Mouse (Mus musculus) hindlimb bud, embryonic 11.5 days (tissue): ENCODE results near the gene Lao1.
"Not testable (repeated sequence)": the region's sequence is repeated elsewhere in the genome, so short reads cannot be mapped to it uniquely, and the experiment has no call there.

Experiments
- DNase-seq: peaks from one replicate; pipeline ENCODE4 v3.0.0-alpha.2; 2012; ENCODE audit warnings: low read depth, low spot score; ENCODE audit errors: extremely low spot score

The Lao1 gene

DNA sequence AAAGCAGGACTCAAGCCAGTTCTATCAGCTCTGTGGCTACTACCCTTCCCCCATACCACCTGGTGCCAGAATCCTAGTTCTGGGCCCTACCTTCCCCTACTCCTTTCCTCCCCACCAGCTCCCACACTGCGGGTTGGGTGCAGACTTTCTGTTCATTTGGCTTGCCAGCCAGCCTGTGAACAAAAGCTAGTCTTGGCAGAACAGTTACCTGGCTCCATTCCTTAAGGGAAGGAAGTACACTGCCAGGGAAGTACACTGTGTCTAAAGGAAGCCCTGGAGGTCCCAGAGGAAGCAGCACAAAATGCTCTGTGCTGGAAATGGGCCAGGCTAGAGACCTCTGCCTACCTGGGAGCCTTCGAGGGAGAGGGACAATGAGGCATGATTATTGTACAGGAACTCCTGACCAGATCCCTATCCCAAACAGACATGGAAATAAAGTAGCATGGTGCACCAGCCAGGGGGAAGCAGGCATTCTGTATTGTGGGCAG is at the start of gene Lao1:
Gene Lao1, plus strand, starts transcription at position 438 of the 488 bp plus-strand sequence.
- no peak for DNase-seq

DNA sequence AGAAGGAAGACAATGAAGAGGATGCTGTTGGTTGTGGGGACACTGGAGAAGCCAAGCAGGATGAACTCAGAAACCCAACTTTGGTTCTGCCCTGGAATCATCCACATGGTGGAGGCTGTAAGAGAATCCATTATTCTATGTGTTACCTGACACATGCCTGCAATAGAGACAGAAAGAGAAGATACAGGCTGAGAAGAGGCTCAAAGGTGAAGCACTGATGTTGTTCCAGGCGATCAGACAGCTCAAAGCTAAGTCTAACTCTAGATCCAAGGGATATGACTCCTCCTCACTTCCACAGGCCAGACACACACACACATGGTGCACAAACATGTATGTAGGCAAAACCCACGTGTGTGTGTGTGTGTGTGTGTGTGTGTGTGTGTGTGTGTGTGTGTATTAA is 44.0 kb upstream of the Lao1 start, which contains the start of gene Olfr1329:
Gene Olfr1329, minus strand, starts transcription at position 101 of the 400 bp plus-strand sequence.
- not testable (repeated sequence) for DNase-seq

DNA sequence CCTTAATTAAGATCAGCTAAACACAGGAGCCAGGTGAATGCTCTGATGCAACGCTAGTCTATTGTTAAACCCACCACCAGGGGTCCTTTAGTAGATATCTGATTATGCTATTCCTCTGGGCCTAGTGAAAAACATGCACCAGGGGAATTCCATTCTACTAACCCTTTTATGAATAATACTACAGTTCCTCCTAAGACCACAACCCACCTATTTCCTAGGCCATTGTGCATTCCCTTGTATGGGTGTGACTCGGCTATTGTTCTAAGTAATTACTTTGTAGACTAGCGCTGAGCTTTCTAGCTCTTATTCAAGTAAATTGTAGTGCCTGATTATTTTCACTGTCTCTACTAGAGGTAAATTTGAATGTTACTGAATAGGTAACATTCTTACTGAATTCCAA is 30.1 kb upstream of the Lao1 start:
- DNase-seq, result not testable (repeated sequence)

DNA sequence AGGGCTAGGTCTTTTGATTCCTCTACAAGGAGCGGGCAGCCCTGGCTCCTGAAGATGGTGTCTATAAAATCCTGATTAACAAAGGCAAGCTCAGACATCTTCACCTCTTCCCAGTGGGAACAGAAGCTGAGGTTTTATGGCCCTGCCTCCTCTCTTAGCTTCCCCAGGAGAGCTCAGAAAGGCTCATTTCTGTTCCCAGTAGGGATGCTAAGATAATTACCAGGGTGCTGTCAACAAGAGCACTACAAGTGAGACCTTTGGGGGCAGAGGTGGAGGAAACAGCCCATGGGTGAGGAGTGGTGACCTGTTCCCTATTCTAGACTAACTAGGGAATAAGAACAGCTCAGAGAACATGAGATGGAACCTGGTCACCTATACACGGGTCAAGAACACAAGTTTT is 22.9 kb upstream of the Lao1 start, which contains the start of gene Olfr1328:
Gene Olfr1328, minus strand, starts transcription at position 101 of the 400 bp plus-strand sequence.
- DNase-seq, result no peak

DNA sequence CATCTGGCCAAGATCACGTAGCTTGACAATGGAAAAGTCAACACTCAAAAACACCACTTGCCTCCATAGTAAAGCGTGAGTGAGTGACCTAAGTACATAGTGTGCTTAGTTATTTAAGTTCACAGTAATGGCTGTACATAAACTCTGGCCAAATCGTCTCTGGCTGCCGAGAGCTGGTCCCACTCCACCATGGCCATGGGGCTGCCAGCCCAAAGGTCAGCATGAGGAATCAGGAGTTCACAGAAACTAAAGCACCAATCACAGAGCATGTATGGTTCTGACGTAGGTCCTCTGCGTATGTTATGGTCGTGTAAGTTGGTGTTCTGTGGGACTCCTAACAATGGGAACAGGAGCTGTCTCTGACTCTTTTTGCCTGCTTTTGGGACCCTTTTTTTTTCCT is 2.6 kb upstream of the Lao1 start:
- DNase-seq, result no peak

DNA sequence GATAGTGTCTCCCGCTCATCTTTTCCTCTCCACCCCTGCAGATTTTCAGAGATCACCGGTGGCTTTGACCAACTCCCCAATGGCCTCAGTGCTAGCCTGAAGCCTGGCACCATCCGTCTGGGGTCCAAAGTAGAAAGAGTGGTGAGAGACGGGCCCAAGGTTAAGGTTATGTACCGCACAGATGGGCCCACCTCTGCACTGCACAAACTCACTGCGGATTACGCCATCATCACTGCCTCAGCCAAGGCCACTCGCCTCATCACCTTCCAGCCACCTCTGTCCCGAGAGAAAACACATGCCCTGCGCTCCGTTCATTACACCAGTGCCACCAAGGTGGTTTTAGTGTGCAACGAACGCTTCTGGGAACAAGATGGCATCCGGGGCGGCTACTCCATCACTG is 6.3 kb downstream of the Lao1 start:
- no peak for DNase-seq

DNA sequence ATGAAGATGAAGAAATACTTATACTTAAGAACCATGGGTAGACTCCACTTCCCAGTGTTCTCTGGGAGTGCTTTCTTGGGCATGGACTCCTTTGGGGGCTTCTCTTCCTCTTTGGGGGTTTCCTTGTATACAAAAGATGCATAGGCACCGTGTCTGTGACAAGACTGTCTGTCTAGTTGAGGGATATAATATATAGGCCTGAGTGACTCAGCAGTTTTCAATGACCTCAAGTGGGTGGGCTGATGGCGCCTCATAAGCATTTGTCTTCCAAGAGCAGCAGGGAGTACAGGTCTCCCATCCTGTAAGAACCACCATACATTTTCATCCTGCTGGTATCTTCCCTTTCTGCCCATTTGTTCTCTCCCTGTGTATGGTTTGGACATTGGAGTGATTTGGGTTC is 11.9 kb downstream of the Lao1 start:
- DNase-seq, result no peak

DNA sequence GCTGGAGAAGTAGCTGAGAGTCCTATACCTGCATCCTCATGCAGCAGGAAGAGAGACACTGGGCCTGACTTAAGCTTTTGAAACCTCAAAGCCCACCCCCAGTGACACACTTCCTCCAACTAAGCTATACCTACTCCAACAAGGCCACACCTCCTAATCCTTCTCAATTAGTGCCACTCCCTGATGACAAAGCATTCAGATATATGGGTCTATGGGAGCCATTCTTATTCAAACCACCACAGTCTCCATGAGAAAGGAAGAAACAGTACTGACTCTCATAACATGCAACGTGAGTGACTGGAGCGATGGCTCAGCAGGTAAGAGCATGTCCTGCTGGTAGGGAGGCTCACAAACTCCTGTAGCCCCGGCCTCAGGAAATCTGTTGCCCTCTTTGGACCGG is 23.9 kb downstream of the Lao1 start:
- DNase-seq, result no peak

DNA sequence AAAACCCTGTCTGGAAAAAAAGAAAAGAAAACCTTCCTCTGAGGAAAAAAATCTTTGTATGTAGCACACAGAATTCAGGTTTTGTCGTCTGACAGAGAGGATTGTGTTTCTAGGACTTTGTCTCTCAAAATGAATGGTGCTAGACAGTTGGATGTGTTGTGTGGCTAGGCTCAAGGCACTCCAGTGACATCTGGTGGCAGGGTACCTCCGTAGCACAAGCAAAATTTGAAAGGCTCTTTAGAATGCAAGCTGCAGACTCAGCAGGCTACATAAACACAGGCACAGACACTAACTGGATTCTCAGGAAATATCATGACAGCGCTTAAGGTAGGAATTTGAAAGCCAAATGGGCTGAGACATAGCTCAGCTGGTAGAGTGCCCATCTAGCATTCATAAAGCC is 27.2 kb downstream of the Lao1 start:
- DNase-seq, result peak; percentile 5

DNA sequence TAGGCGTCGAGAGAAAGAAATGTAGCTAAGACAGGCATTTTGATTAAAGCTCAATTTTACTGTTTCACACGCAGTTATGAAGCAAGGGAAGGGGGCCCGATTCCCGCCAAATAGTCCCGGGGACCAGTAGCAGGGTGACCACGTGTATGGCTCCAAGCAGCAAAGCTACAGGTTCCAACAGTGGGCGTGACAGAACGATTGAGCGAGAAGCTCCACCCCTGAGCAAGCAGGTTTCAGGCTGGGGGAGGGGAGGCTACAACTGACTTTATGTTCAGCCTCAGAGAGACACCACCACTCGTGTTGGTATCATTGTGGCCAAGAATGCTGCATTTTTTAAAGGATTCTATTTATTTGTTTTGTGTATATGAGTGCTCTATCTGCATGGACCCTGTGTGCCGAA is 28.0 kb downstream of the Lao1 start:
- DNase-seq, result no peak

DNA sequence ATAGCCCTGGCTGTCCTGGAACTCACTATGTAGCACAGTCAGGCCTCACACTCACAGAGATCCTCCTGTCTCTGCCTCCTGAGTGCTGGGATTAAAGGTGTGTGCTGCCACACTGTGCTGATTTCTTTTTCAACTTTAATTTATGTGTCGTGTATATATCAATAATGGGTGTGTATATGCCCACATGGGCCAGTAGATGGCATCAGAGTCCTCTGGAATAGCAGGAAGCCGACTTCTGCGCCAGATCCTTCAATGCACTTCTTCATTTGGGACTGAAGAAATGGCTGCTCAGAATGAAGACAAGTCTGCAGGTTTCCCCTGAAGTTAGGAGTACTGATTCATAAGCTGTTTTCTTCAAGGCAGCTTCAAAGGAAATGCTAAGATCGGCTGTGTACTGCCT is 30.4 kb downstream of the Lao1 start:
- no peak for DNase-seq

DNA sequence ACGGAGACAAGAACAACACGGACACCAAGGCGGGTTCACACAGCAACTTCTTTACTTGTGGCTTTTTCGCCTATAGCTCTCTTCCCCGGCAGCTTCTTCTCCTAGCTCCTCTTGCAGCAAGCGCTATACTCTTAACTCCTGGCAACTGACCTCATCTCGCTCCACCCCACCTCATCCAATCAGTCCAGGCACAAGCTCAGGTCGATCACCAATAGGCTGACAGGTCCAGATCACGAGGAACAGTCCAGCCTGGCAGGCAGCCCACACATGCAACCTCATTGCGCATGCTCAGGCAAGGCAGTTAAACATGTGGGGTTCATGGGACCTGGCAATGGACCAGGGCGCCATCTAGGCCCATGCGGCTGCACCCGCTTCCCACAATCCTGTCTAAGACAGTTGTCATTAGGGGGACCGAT is 35.8 kb downstream of the Lao1 start:
- DNase-seq, result no peak

DNA sequence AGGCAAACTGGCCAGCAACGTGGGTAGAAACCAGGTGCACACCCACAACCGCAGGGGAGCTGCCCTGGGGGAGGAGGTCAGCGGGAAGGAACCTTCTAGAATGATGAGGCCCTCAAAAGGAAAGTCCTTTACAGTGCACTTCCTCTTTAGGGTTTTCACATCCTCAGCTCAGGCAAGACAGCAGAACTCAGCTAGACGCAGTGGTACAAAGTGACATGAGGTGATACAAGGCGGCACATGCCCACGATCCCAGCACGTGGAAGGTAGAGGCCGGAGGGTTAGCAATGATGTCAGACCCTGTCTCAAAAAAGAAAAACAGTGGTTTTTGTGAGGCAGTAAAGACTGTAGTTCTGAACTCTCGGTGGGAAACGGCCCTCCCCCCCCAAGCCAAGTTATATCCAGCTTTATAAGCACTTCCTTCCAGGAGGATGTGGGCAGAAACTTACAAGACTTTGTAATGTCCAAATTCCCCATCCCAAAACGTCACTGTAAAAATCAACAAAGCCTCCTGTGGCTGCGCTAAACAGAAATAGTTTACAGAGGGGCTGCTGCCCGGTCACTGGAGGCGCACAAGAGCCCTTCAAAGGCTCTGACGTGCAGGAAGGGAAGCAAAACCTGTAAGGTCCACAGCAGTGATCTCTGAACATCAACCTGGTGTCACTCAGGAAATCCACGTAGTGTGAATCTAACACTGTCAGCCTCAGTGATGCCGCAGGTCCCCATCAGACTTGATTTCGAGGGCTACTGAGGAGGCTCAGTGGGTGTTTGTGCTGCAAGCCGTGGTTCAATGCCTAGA is 38.5 kb downstream of the Lao1 start:
- DNase-seq, result no peak

DNA sequence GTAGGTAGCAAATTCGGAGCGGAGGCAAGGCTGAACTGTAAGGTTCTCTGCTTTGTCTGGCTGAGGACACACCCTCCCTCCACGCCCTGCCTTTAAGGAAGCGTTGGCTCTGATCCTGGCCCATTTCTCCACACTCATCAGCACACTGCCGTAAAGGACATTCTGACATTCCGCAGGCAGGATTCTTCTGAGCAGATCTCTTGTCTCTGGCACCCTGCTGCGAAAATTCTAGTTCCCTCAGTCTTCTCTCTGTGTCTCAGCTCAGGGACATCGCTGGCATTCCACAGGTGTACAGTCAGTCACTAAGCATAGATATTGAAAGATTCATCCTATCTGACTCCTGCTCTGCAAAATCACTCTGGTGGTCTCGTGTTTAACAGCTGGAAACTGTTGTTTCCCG is 40.3 kb downstream of the Lao1 start:
- no peak for DNase-seq

DNA sequence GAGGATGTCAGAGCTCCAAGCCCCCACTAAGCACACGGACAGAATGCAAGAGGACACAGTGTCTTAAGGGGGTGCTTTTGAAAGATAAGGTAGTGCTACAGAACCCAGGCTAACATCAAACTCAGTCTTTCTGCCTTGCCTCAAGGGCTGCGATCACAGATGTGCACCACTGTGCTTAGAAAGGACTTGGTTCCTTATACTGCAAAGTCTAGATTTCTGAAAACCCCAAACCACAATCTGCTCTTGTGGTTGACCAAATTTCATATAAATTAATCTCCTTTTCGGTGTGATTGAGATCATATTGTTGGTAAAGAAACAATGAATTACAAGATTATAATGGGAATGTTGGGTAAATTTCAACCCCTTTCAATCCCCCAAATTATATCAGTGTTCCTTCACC is 41.1 kb downstream of the Lao1 start:
- no peak for DNase-seq

DNA sequence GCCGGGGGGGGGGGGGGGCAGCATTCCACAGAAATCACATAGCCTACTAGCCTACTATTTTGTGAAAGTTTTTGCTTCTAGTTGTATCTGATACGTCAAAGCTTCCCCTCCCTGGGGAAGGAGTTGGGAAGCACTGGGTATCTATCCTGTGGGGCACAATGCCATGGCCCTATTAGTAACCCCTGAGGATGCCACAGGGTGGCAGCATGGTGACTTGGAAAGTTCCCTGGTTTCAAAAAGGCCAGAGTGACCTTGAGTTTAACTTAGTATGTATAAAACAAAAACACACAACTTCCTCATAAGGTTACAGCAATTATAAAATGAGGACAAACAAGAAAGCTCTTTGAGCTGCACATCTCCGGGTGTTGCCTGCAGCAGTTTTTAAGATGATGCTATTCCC is 42.8 kb downstream of the Lao1 start:
- no peak for DNase-seq

DNA sequence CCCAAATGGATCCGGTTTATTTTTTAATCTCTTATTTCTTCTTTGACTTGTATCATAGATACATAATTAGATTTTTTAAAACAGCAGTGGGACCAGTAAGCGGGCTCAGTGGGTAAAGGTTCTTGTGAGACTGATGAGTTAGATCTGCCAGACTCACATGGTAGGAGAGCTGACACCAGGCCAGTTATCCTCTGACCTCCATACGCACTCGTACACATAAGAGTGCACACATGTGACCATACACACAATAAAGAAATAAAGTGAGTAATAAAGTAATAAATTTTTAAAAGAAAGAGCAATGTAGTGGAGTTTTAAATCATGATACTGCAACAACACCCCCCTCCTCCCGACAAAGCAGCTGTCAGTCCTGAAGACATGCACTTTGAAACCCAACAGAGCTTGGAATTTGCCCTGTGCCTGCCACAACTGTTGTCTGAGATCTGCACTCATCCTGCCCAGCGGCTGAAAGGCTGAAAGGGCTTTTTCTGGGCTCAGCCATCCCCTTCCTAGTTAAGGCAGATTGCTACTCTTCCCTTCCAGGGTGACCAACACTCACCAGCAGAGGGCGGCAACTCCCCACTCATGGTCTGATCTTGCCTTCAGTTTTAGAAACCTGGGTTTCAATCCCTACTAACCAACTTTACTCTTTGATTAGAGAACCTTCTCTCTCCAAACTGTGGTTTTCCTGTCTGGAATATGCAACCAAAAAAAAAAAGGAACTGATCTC is 43.4 kb downstream of the Lao1 start:
- peak; percentile 62 for DNase-seq

DNA sequence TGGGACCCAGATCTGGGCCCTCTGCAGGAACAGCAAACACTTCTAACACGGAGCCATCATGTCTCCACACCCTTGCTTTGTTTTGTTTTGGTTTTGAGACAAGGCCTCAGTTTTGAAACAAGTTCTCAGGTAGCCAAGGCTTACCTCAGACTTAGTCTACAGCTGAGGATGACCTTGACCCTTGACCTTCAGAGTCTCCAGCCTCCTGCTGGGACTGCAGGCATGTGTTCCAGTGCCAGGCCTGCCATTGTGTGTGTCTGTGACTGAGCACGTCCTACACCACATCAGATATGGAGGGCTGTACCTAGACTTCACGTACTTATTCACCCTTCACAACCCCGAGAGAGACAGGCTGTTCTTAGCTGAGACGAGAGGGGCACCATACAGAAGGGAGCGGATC is 46.2 kb downstream of the Lao1 start:
- DNase-seq, result no peak

DNA sequence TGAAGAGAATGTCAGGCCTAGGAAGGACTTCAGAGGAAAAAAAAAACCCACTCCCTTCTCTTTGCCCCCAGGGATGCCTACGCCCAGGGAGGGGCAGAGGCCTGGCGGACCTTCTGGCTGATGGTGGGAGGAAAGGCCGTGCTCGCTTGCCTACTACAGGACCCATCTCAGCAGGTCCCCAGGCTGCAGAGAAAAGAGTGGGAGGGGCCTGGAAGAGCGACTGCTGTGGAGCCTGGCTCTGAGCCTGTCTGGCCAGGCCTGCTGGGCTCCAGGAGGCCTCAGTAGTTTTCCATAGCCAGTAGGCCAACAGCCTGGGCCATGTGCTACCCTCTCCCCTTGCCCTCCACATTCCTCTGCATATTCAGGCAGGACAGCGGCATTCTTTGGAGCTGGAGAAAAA is 47.1 kb downstream of the Lao1 start:
- no peak for DNase-seq

DNA sequence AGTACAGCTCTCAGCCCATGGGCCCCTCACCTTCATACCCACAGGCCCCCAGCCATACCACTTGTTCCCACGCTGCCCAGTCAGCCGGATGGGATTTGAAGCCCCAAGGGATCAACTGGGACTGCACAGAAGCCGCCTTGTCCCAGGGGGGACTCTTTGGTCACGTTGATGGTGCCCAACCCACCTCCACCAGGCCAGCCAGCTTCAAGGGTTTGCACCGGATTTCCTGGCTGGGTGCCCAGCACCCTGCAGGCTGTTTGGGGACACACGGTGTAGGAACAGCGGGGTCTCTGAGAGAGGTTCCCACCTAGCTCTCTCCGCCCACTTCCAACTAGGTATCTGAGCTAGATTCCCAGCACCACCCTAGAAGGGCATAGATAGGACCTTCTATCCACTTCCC is 48.4 kb downstream of the Lao1 start:
- no peak for DNase-seq

DNA sequence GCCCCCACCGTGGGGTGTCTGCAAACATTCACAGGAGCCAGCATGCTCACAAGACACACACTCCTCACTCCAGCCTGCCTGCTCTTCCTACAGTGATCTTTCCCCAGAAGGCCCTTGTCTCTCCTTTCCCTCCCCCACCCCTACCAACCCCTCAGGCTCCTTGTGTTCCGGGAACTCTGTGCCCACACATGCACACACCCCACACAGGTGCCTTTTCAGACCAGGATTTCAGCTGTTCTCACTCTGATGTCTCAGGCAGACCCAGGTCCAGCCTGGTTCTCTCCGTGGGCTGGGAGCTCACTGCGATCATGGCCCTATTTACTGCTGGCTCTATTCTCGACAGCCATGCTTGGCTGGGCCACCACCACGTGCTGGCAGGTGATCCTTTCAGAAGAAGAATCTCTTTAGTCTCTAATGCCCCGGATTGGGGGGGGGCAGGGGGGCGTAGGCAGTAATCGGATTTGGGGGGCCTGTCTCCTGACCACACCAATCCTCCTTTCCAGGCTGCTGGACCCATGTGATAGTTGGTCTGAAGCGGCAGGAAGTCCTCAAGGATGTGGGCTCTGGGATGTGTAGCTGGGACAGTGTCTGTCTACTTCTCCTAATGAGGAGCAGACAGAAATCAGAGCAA is 49.8 kb downstream of the Lao1 start:
- no peak for DNase-seq

DNA sequence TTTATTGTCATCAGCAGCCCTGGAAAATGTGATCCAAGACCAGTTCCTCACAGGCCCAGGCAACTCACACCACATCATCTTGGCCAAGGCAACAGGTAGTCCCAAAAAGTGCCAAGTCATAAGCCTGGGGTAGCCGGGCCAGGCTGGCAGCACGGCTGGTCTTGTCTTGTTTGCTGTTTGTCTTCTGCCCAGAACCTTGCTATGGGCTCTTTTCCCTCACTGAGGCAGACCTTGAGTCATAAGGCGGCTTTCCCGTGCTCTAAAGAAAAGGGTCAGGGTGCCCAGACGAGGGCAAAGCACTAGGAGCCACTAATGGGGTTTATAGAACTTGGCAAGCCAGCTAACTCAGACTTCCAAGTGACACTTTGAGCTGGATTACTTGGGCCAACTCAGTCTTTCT is 51.7 kb downstream of the Lao1 start:
- no peak for DNase-seq
